Mouse (Mus musculus) gastrocnemius, postnatal 25 days (tissue): ENCODE measurements around the gene Enthd1. TPM values are rescaled to one million over a fixed set of nuclear protein-coding genes. Genes with fewer than 3 reads are reported as not detected.
"Not testable (repeated sequence)": the region's sequence is repeated elsewhere in the genome, so short reads cannot be mapped to it uniquely, and the experiment has no call there.

ENCODE experiments used
- DNase-seq: peaks from one replicate; pipeline ENCODE4 v3.0.0; 2022
- total RNA-seq, 2 experiments: library from RNA; stranded (reverse); gene quantifications; 1 replicate in 1 of 2; 2 replicates in 1 of 2; pipeline ENCODE4 v1.2.3; 2021

Gene Enthd1
- total RNA-seq, 2 experiments from 2014 or later, result not detected

GRCm38 (mm10) chr15:80536051-80536450 lies 28.9 kb downstream of the Enthd1 start:
- no peak for DNase-seq

GRCm38 (mm10) chr15:80533274-80533673 lies 31.7 kb downstream of the Enthd1 start:
- no peak for DNase-seq

- no peak for DNase-seq
Observed at GRCm38 (mm10) chr15:80532281-80533072, 32.5 kb downstream of the Enthd1 start.

- DNase-seq, result no peak
Observed at GRCm38 (mm10) chr15:80531026-80531425, 33.9 kb downstream of the Enthd1 start.

- DNase-seq, result no peak
Observed at GRCm38 (mm10) chr15:80529955-80530869, 34.7 kb downstream of the Enthd1 start.

GRCm38 (mm10) chr15:80521661-80522388 lies 43.1 kb downstream of the Enthd1 start:
- no peak for DNase-seq

- DNase-seq, result no peak
Observed at GRCm38 (mm10) chr15:80519931-80520330, 45.0 kb downstream of the Enthd1 start.

- no peak for DNase-seq
Observed at GRCm38 (mm10) chr15:80518567-80519223, 46.3 kb downstream of the Enthd1 start.

GRCm38 (mm10) chr15:80517996-80518395 lies 47.0 kb downstream of the Enthd1 start:
- no peak for DNase-seq

GRCm38 (mm10) chr15:80516525-80516924 lies 48.4 kb downstream of the Enthd1 start:
- DNase-seq, result no peak

GRCm38 (mm10) chr15:80505086-80505485 lies 59.9 kb downstream of the Enthd1 start:
- DNase-seq, result no peak

- DNase-seq, result not testable (repeated sequence)
Observed at GRCm38 (mm10) chr15:80503155-80503554, 61.8 kb downstream of the Enthd1 start.

- DNase-seq, result no peak
Observed at GRCm38 (mm10) chr15:80502741-80503140, 62.2 kb downstream of the Enthd1 start.

- no peak for DNase-seq
Observed at GRCm38 (mm10) chr15:80501106-80502096, 63.6 kb downstream of the Enthd1 start.

- DNase-seq, result no peak
Observed at GRCm38 (mm10) chr15:80500426-80500825, 64.5 kb downstream of the Enthd1 start.

GRCm38 (mm10) chr15:80497733-80498132 lies 67.2 kb downstream of the Enthd1 start:
- not testable (repeated sequence) for DNase-seq

- no peak for DNase-seq
Observed at GRCm38 (mm10) chr15:80491505-80491904, 73.5 kb downstream of the Enthd1 start.

GRCm38 (mm10) chr15:80490151-80490550 lies 74.8 kb downstream of the Enthd1 start:
- DNase-seq, result no peak

- no peak for DNase-seq
Observed at GRCm38 (mm10) chr15:80488658-80489057, 76.3 kb downstream of the Enthd1 start.

GRCm38 (mm10) chr15:80485601-80486000 lies 79.4 kb downstream of the Enthd1 start:
- no peak for DNase-seq
